Mouse (Mus musculus): ENCODE data around the gene Ager. TPM values are rescaled to one million over a fixed set of nuclear protein-coding genes. Genes with fewer than 3 reads are reported as not detected.

Ager gene
- polyA plus RNA-seq, 1 experiment: 0.33 TPM

- peaks cover 20% of the 10 kb centered on the region for H3K27me3 ChIP-seq (ENCODE audit: control insufficient read depth)
- H3K4me1 ChIP-seq (ENCODE audit: control insufficient read depth): peaks cover 22% of the 10 kb centered on the region
- no peak for TF ChIP-seq GATA1 (IDR thresholded peaks at IDR 0.05; ENCODE audit: low read length)
- no peak for TF ChIP-seq TAL1 (IDR thresholded peaks at IDR 0.05; ENCODE audit: low read length)
- no peaks in the 10 kb centered on the region for H3K9me3 ChIP-seq (ENCODE audit: control insufficient read depth, low read length)
- no peak overlapping the region for H3K4me3 ChIP-seq (replicated peaks)
- H3K36me3 ChIP-seq (ENCODE audit: control insufficient read depth): no peaks in the 10 kb centered on the region
Observed at GRCm38 (mm10) chr17:34562595-34562994, 35.1 kb upstream of the Ager start.

GRCm38 (mm10) chr17:34563354-34563753, 34.3 kb upstream of the Ager start:
- Histone ChIP-seq H3K36me3 (ENCODE audit: control insufficient read depth) (no peaks in the 10 kb centered on the region), H3K9me3 (ENCODE audit: control insufficient read depth, low read length) (no peaks in the 10 kb centered on the region), H3K4me1 (ENCODE audit: control insufficient read depth) (peaks cover 22% of the 10 kb centered on the region), H3K27me3 (ENCODE audit: control insufficient read depth) (peaks cover 23% of the 10 kb centered on the region), H3K4me3 (replicated peaks) (no peak overlapping the region)
- TF ChIP-seq TAL1 (IDR thresholded peaks at IDR 0.05; ENCODE audit: low read length) (no peak), GATA1 (IDR thresholded peaks at IDR 0.05; ENCODE audit: low read length) (no peak)

GRCm38 (mm10) chr17:34564003-34564421, 33.6 kb upstream of the Ager start, which contains the start of gene Notch4:
TSS of gene Notch4 (plus strand) at chr17:34564268.
- Histone ChIP-seq H3K27me3 (ENCODE audit: control insufficient read depth) (peaks cover 26% of the 10 kb centered on the region), H3K9me3 (ENCODE audit: control insufficient read depth, low read length) (no peaks in the 10 kb centered on the region), H3K4me3 (replicated peaks) (no peak within 1 kb of the TSS), H3K36me3 (ENCODE audit: control insufficient read depth) (no peaks in the 10 kb centered on the region), H3K4me1 (ENCODE audit: control insufficient read depth) (peaks cover 22% of the 10 kb centered on the region)
- TF ChIP-seq TAL1 (IDR thresholded peaks at IDR 0.05; ENCODE audit: low read length): no peak
- TF ChIP-seq GATA1 (IDR thresholded peaks at IDR 0.05; ENCODE audit: low read length): no peak

GRCm38 (mm10) chr17:34564796-34565195, 32.9 kb upstream of the Ager start:
- peaks cover 16% of the 10 kb centered on the region for H3K4me1 ChIP-seq (ENCODE audit: control insufficient read depth)
- no peak for TF ChIP-seq TAL1 (IDR thresholded peaks at IDR 0.05; ENCODE audit: low read length)
- no peak for TF ChIP-seq GATA1 (IDR thresholded peaks at IDR 0.05; ENCODE audit: low read length)
- no peak overlapping the region for H3K4me3 ChIP-seq (replicated peaks)
- H3K36me3 ChIP-seq (ENCODE audit: control insufficient read depth): no peaks in the 10 kb centered on the region
- no peaks in the 10 kb centered on the region for H3K9me3 ChIP-seq (ENCODE audit: control insufficient read depth, low read length)
- H3K27me3 ChIP-seq (ENCODE audit: control insufficient read depth): peaks cover 26% of the 10 kb centered on the region

GRCm38 (mm10) chr17:34567311-34567710, 30.4 kb upstream of the Ager start:
- peaks cover 28% of the 10 kb centered on the region for H3K27me3 ChIP-seq (ENCODE audit: control insufficient read depth)
- 0 out of 2 replicates have a peak, but pooled peaks cover 3% of the 10 kb centered on the region for H3K9me3 ChIP-seq (ENCODE audit: control insufficient read depth, low read length)
- TF ChIP-seq GATA1 (IDR thresholded peaks at IDR 0.05; ENCODE audit: low read length): no peak
- TF ChIP-seq TAL1 (IDR thresholded peaks at IDR 0.05; ENCODE audit: low read length): no peak
- no peak overlapping the region for H3K4me3 ChIP-seq (replicated peaks)
- H3K4me1 ChIP-seq (ENCODE audit: control insufficient read depth): peaks cover 4% of the 10 kb centered on the region; the same call in 1 of the 2 replicates
- H3K36me3 ChIP-seq (ENCODE audit: control insufficient read depth): no peaks in the 10 kb centered on the region

GRCm38 (mm10) chr17:34568421-34568820, 29.2 kb upstream of the Ager start:
- Histone ChIP-seq H3K27me3 (ENCODE audit: control insufficient read depth) (peaks cover 28% of the 10 kb centered on the region), H3K4me3 (replicated peaks) (no peak overlapping the region), H3K9me3 (ENCODE audit: control insufficient read depth, low read length) (0 out of 2 replicates have a peak, but pooled peaks cover 3% of the 10 kb centered on the region), H3K36me3 (ENCODE audit: control insufficient read depth) (no peaks in the 10 kb centered on the region), H3K4me1 (ENCODE audit: control insufficient read depth) (0 out of 2 replicates have a peak, but pooled peaks cover 1% of the 10 kb centered on the region)
- TF ChIP-seq GATA1 (IDR thresholded peaks at IDR 0.05; ENCODE audit: low read length): no peak
- TF ChIP-seq TAL1 (IDR thresholded peaks at IDR 0.05; ENCODE audit: low read length): no peak

GRCm38 (mm10) chr17:34569919-34570318, 27.7 kb upstream of the Ager start:
- Histone ChIP-seq H3K27me3 (ENCODE audit: control insufficient read depth) (peaks cover 22% of the 10 kb centered on the region), H3K4me1 (ENCODE audit: control insufficient read depth) (no peaks in the 10 kb centered on the region), H3K36me3 (ENCODE audit: control insufficient read depth) (no peaks in the 10 kb centered on the region), H3K9me3 (ENCODE audit: control insufficient read depth, low read length) (0 out of 2 replicates have a peak, but pooled peaks cover 3% of the 10 kb centered on the region), H3K4me3 (replicated peaks) (no peak overlapping the region)
- TF ChIP-seq GATA1 (IDR thresholded peaks at IDR 0.05; ENCODE audit: low read length) (no peak), TAL1 (IDR thresholded peaks at IDR 0.05; ENCODE audit: low read length) (no peak)

GRCm38 (mm10) chr17:34571875-34572274, 25.8 kb upstream of the Ager start:
- Histone ChIP-seq H3K9me3 (ENCODE audit: control insufficient read depth, low read length) (0 out of 2 replicates have a peak, but pooled peaks cover 3% of the 10 kb centered on the region), H3K4me3 (replicated peaks) (no peak overlapping the region), H3K27me3 (ENCODE audit: control insufficient read depth) (peaks cover 11% of the 10 kb centered on the region), H3K4me1 (ENCODE audit: control insufficient read depth) (no peaks in the 10 kb centered on the region), H3K36me3 (ENCODE audit: control insufficient read depth) (no peaks in the 10 kb centered on the region)
- TF ChIP-seq TAL1 (IDR thresholded peaks at IDR 0.05; ENCODE audit: low read length): no peak
- TF ChIP-seq GATA1 (IDR thresholded peaks at IDR 0.05; ENCODE audit: low read length): no peak

GRCm38 (mm10) chr17:34572361-34572760, 25.3 kb upstream of the Ager start:
- Histone ChIP-seq H3K9me3 (ENCODE audit: control insufficient read depth, low read length) (0 out of 2 replicates have a peak, but pooled peaks cover 3% of the 10 kb centered on the region), H3K4me1 (ENCODE audit: control insufficient read depth) (no peaks in the 10 kb centered on the region), H3K4me3 (replicated peaks) (no peak overlapping the region), H3K36me3 (ENCODE audit: control insufficient read depth) (no peaks in the 10 kb centered on the region), H3K27me3 (ENCODE audit: control insufficient read depth) (peaks cover 9% of the 10 kb centered on the region)
- TF ChIP-seq GATA1 (IDR thresholded peaks at IDR 0.05; ENCODE audit: low read length) (no peak), TAL1 (IDR thresholded peaks at IDR 0.05; ENCODE audit: low read length) (no peak)

- no peaks in the 10 kb centered on the region for H3K27me3 ChIP-seq (ENCODE audit: control insufficient read depth)
- H3K4me1 ChIP-seq (ENCODE audit: control insufficient read depth): no peaks in the 10 kb centered on the region
- no peak overlapping the region for H3K4me3 ChIP-seq (replicated peaks)
- no peaks in the 10 kb centered on the region for H3K36me3 ChIP-seq (ENCODE audit: control insufficient read depth)
- no peak for TF ChIP-seq TAL1 (IDR thresholded peaks at IDR 0.05; ENCODE audit: low read length)
- TF ChIP-seq GATA1 (IDR thresholded peaks at IDR 0.05; ENCODE audit: low read length): no peak
- 0 out of 2 replicates have a peak, but pooled peaks cover 3% of the 10 kb centered on the region for H3K9me3 ChIP-seq (ENCODE audit: control insufficient read depth, low read length)
Observed at GRCm38 (mm10) chr17:34576577-34576976, 21.1 kb upstream of the Ager start.
